Mouse (Mus musculus) lung, postnatal 0 days (tissue): ENCODE measurements at regions not wholly inside any gene's neighbourhood (a gene's known extent, or its start where the extent isn't known, plus 50 kb on each side); places are given as distances from the start of the nearest gene placed in this dataset.

Experiments used
- CTCF ChIP-seq: IDR thresholded peaks from 2 replicates; pipeline ENCODE4 v1.5.1; 2016; ENCODE audit warnings: antibody characterized with exemption, mild to moderate bottlenecking
- EP300 ChIP-seq: IDR thresholded peaks from 2 replicates; pipeline ENCODE4 v1.6.1; 2016; ENCODE audit warnings: antibody characterized with exemption, mild to moderate bottlenecking, control low read depth

DNA sequence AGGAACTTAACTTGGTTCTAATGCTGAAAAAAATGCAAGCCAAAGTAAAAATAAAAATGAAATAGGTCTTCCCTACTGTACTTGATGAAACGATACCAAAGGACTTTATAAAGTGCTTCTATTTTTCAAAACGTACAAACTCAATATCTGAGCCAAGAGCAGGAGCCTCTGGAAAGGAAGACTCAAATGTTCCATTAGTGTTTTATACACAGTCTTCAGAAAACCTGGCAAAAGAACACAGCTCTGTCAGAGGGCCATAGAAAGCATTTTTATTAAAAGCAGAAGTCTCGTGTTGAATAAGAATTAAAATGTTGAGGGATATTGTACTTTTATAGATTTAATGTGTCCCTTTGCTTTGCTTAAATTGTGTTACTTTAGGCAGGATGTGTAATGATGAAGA is 174.6 kb downstream of the Slitrk6 start:
- TF ChIP-seq CTCF = no peak
- no peak for TF ChIP-seq EP300
